20 mouse cellular contexts compared by ENCODE assay signal in the genomic region with DNA sequence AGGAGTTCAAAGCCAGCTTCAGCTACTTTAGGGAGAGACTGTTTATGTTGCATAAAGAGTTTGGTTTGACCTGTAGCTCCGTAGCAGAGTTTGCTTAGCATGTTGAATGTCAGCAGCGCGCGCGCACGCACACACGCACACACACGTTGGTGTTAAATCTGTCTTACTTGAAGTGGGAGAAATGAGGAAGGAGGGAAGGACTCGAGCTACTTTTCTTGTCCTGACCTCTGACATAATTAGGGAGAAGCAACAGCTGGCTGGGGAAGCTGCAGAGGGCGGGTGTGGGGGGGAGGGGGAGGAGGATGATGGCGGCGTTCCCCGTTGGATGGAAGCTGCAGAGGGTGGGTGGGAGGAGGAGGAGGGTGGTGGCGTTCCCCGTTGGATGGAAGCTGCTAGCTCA. TPM values are rescaled to one million over a fixed set of nuclear protein-coding genes. Genes with fewer than 3 reads are reported as not detected.
DNase-seq lines count a peak whose midpoint lies in the region; ATAC-seq and TF ChIP-seq lines count a peak whose summit lies in the region.
"Had no signal": no experiment of that assay in that cellular context is flagged by ENCODE, and none has a peak within 500 bp of the region (broad histone marks: within the 10 kb centered on the region; RNA-seq: fewer than 3 reads in every experiment).

No protein-coding gene starts in this region.

- WGBS in kidney, embryonic 15.5 days = 59% methylated on average over 15 of the region's 15 CpGs
- 36% methylated on average over 15 of the region's 15 CpGs for WGBS in stomach, embryonic 14.5 days
- WGBS in stomach, postnatal 0 days = 50% methylated on average over 15 of the region's 15 CpGs
- 37% methylated on average over 15 of the region's 15 CpGs for WGBS in macrophage (ENCODE audit: missing documents)
- WGBS in hindbrain, embryonic 14.5 days = 83% methylated on average over 15 of the region's 15 CpGs

- no peak overlapping the region for H3K4me2 ChIP-seq in kidney, embryonic 15.5 days
- no peak overlapping the region for H3K4me2 ChIP-seq in stomach, embryonic 14.5 days (replicated peaks; ENCODE audit: low read depth, low read length)
- no peak overlapping the region for H3K4me2 ChIP-seq in stomach, postnatal 0 days (replicated peaks; ENCODE audit: low read depth)
- no peak overlapping the region for H3K4me2 ChIP-seq in hindbrain, embryonic 14.5 days (replicated peaks)
- H3K4me2 ChIP-seq: embryonic facial prominence, embryonic 12.5 days; liver, embryonic 15.5 days; neural tube, embryonic 15.5 days had no signal

- no peak for DNase-seq in kidney, adult 8-10 months
- no peak for DNase-seq in stomach, postnatal 0 days (ENCODE audit: low spot score)
- DNase-seq in gastrocnemius, postnatal 10 days = no peak
- DNase-seq in hindbrain, embryonic 14.5 days (ENCODE audit: low spot score) = no peak
- DNase-seq: cerebellum, adult 11-12 months; layer of hippocampus, adult 9-11 months; right cerebral cortex, postnatal 4 days had no signal

- no peaks in the 10 kb centered on the region for H3K27me3 ChIP-seq in kidney, embryonic 15.5 days
- no peaks in the 10 kb centered on the region for H3K27me3 ChIP-seq in stomach, embryonic 14.5 days (ENCODE audit: control insufficient read depth, insufficient read depth, low read length)
- H3K27me3 ChIP-seq in stomach, postnatal 0 days (ENCODE audit: control insufficient read depth, insufficient read depth, low read length) = no peaks in the 10 kb centered on the region
- H3K27me3 ChIP-seq in hindbrain, embryonic 14.5 days (ENCODE audit: control insufficient read depth, insufficient read depth, low read length) = no peaks in the 10 kb centered on the region
- H3K27me3 ChIP-seq: embryonic facial prominence, embryonic 12.5 days; liver, embryonic 15.5 days; neural tube, embryonic 15.5 days had no signal

- no peak for ATAC-seq in kidney, embryonic 15.5 days (replicated peaks; ENCODE audit: low FRiP score)
- ATAC-seq in stomach, embryonic 14.5 days (ENCODE audit: insufficient number of reproducible peaks, insufficient read depth, low FRiP score, low read depth) = no peak
- no peak for ATAC-seq in stomach, postnatal 0 days (ENCODE audit: low FRiP score, low TSS enrichment)
- ATAC-seq in hindbrain, embryonic 14.5 days (ENCODE audit: low FRiP score) = no peak
- no peak for ATAC-seq in erythroblast, adult 5-6 weeks (replicated peaks; ENCODE audit: low FRiP score, poor library complexity, severe bottlenecking)

- peaks cover 98% of the 10 kb centered on the region for H3K36me3 ChIP-seq in kidney, embryonic 15.5 days
- peaks cover 57% of the 10 kb centered on the region for H3K36me3 ChIP-seq in stomach, embryonic 14.5 days (ENCODE audit: control insufficient read depth, insufficient read depth, low read length)
- H3K36me3 ChIP-seq in stomach, postnatal 0 days (ENCODE audit: control insufficient read depth, insufficient read depth, low read length) = peaks cover 45% of the 10 kb centered on the region
- peaks cover 65% of the 10 kb centered on the region for H3K36me3 ChIP-seq in macrophage (ENCODE audit: inconsistent target)
- peaks cover 97% of the 10 kb centered on the region for H3K36me3 ChIP-seq in hindbrain, embryonic 14.5 days (replicated peaks; ENCODE audit: control insufficient read depth, insufficient read depth)

- H3K9ac ChIP-seq in kidney, embryonic 15.5 days = no peak overlapping the region
- H3K9ac ChIP-seq in stomach, embryonic 14.5 days (replicated peaks; ENCODE audit: low read depth, low read length) = no peak overlapping the region
- no peak overlapping the region for H3K9ac ChIP-seq in stomach, postnatal 0 days (ENCODE audit: low read length)
- H3K9ac ChIP-seq in hindbrain, embryonic 14.5 days = no peak overlapping the region
- H3K9ac ChIP-seq: embryonic facial prominence, embryonic 12.5 days; liver, embryonic 15.5 days; neural tube, embryonic 15.5 days had no signal

- TF ChIP-seq CTCF in stomach, postnatal 0 days (IDR thresholded peaks at IDR 0.05; ENCODE audit: low read depth) = no peak

- peaks cover 32% of the 10 kb centered on the region for H3K79me2 ChIP-seq in macrophage (ENCODE audit: inconsistent target)

- no peak overlapping the region for H3K4me3 ChIP-seq in kidney, embryonic 15.5 days (replicated peaks)
- H3K4me3 ChIP-seq in stomach, embryonic 14.5 days (ENCODE audit: low read depth, low read length) = no peak overlapping the region
- no peak overlapping the region for H3K4me3 ChIP-seq in stomach, postnatal 0 days (ENCODE audit: low read depth, low read length)
- no peak overlapping the region for H3K4me3 ChIP-seq in macrophage (ENCODE audit: inconsistent target)
- H3K4me3 ChIP-seq in hindbrain, embryonic 14.5 days (replicated peaks; ENCODE audit: low read length) = no peak overlapping the region
- H3K4me3 ChIP-seq: embryonic facial prominence, embryonic 12.5 days; hindbrain, embryonic 10.5 days; liver, embryonic 15.5 days; neural tube, embryonic 15.5 days had no signal

- H3K9me3 ChIP-seq in kidney, embryonic 15.5 days (replicated peaks) = no peaks in the 10 kb centered on the region
- no peaks in the 10 kb centered on the region for H3K9me3 ChIP-seq in stomach, embryonic 14.5 days (ENCODE audit: control insufficient read depth, low read depth, low read length)
- H3K9me3 ChIP-seq in stomach, postnatal 0 days (ENCODE audit: control insufficient read depth, low read length) = no peaks in the 10 kb centered on the region
- H3K9me3 ChIP-seq in hindbrain, embryonic 14.5 days (ENCODE audit: control insufficient read depth, low read length) = no peaks in the 10 kb centered on the region
- H3K9me3 ChIP-seq: embryonic facial prominence, embryonic 12.5 days; hindbrain, embryonic 10.5 days; liver, embryonic 15.5 days; neural tube, embryonic 15.5 days had no signal

- 0 out of 2 replicates have a peak overlapping the region, but pooled peaks have one; percentile 2 for H3K27ac ChIP-seq in kidney, embryonic 15.5 days
- 0 out of 2 replicates have a peak overlapping the region, but pooled peaks have one; percentile 7 for H3K27ac ChIP-seq in stomach, embryonic 14.5 days (ENCODE audit: low read length)
- H3K27ac ChIP-seq in stomach, postnatal 0 days (replicated peaks) = no peak overlapping the region
- H3K27ac ChIP-seq in macrophage = peak overlapping the region; percentile 68
- H3K27ac ChIP-seq in hindbrain, embryonic 14.5 days = no peak overlapping the region
- H3K27ac ChIP-seq: embryonic facial prominence, embryonic 12.5 days; hindbrain, embryonic 10.5 days; neural tube, embryonic 15.5 days had no signal

- peaks cover 6% of the 10 kb centered on the region; the same call in 1 of the 2 replicates for H3K4me1 ChIP-seq in kidney, embryonic 15.5 days
- peaks cover 8% of the 10 kb centered on the region; the same call in 1 of the 2 replicates for H3K4me1 ChIP-seq in stomach, embryonic 14.5 days (ENCODE audit: control insufficient read depth, insufficient read depth, low read length)
- no peaks in the 10 kb centered on the region for H3K4me1 ChIP-seq in stomach, postnatal 0 days (replicated peaks; ENCODE audit: control insufficient read depth, insufficient read depth)
- no peaks in the 10 kb centered on the region for H3K4me1 ChIP-seq in hindbrain, embryonic 14.5 days (replicated peaks; ENCODE audit: control insufficient read depth, insufficient read depth, low read length)
- H3K4me1 ChIP-seq: embryonic facial prominence, embryonic 12.5 days; hindbrain, embryonic 10.5 days; neural tube, embryonic 15.5 days had no signal

- no peak for TF ChIP-seq EP300 in stomach, postnatal 0 days (optimal IDR thresholded peaks at IDR 0.05)

RNA-seq across cellular contexts. Expression of gene Usp48, which starts 16.7 kb away (rescaled TPM):
- 64.8 and 72.9 TPM in 2 replicates for polyA plus RNA-seq in kidney, embryonic 15.5 days (2015; fragmentation: Nextera tagmentation; extraction: Ambion mirVana)
- 83.9 and 86.8 TPM in 2 replicates for polyA plus RNA-seq in stomach, embryonic 14.5 days (2014; fragmentation: Nextera tagmentation; extraction: Ambion mirVana)
- polyA plus RNA-seq in stomach, postnatal 0 days (2015; fragmentation: Nextera tagmentation; extraction: Ambion mirVana) = 30.0 and 35.4 TPM in 2 replicates
- total RNA-seq in macrophage (2018; cell fraction: chromatin; rRNA removed) = 100 to 1,000 TPM; 148 to 674 (median 399) TPM
- 10 to 100 TPM; 20.5 to 67.1 (median 37.8) TPM for total RNA-seq in macrophage (2018; cell fraction: cytosol; rRNA removed)
- total RNA-seq in macrophage (2018; cell fraction: nucleus; rRNA removed) = 100 to 1,000 TPM in 23 of 26 experiments, 10 to 100 TPM in 3; 86.5 to 517 (median 198) TPM
- 41.3 to 73.5 TPM (median 61.8 TPM) in 3 replicates for polyA plus RNA-seq in macrophage (2018)
- total RNA-seq in gastrocnemius, postnatal 10 days (2021) = 10 to 100 TPM; 26.4 to 44.1 TPM
- polyA plus RNA-seq in hindbrain, embryonic 14.5 days (2014; fragmentation: Nextera tagmentation; extraction: Ambion mirVana) = 65.3 and 70.9 TPM in 2 replicates
- total RNA-seq in erythroblast, adult 5-6 weeks (2015; ENCODE audit: low replicate concordance) = 37.6 and 43.4 TPM in 2 replicates
- total RNA-seq in erythroblast, adult 5-6 weeks (2017; ENCODE audit: low replicate concordance) = 46.5 and 54.8 TPM in 2 replicates

RNA-seq across cellular contexts. Expression of gene Ldlrad2, which starts 35.9 kb away (rescaled TPM):
- not detected in 2 replicates for polyA plus RNA-seq in kidney, embryonic 15.5 days (2015; fragmentation: Nextera tagmentation; extraction: Ambion mirVana)
- polyA plus RNA-seq in stomach, embryonic 14.5 days (2014; fragmentation: Nextera tagmentation; extraction: Ambion mirVana) = not detected in 2 replicates
- not detected in 2 replicates for polyA plus RNA-seq in stomach, postnatal 0 days (2015; fragmentation: Nextera tagmentation; extraction: Ambion mirVana)
- not detected for total RNA-seq in macrophage (2018; cell fraction: chromatin; rRNA removed)
- not detected for total RNA-seq in macrophage (2018; cell fraction: cytosol; rRNA removed)
- total RNA-seq in macrophage (2018; cell fraction: nucleus; rRNA removed) = not detected
- polyA plus RNA-seq in macrophage (2018) = not detected in 3 replicates
- total RNA-seq in gastrocnemius, postnatal 10 days (2021) = not detected
- 0.57 TPM in 1 of 2 replicates, not detected in the other for polyA plus RNA-seq in hindbrain, embryonic 14.5 days (2014; fragmentation: Nextera tagmentation; extraction: Ambion mirVana)
- not detected in 2 replicates for total RNA-seq in erythroblast, adult 5-6 weeks (2015; ENCODE audit: low replicate concordance)
- not detected in 2 replicates for total RNA-seq in erythroblast, adult 5-6 weeks (2017; ENCODE audit: low replicate concordance)
- total RNA-seq: gastrocnemius, postnatal 4 days; left cerebral cortex, postnatal 10 days; megakaryocyte-erythroid progenitor cell, adult 5-6 weeks had no signal
- polyA plus RNA-seq: embryonic facial prominence, embryonic 12.5 days; heart, embryonic 14.5 days; inflammation-experienced regulatory T-cells, adult 6 months; liver, embryonic 15.5 days; neural tube, embryonic 15.5 days had no signal

RNA-seq across cellular contexts. Expression of gene Rap1gap, which starts 54.3 kb away (rescaled TPM):
- 12.5 and 14.4 TPM in 2 replicates for polyA plus RNA-seq in kidney, embryonic 15.5 days (2015; fragmentation: Nextera tagmentation; extraction: Ambion mirVana)
- 17.5 and 24.6 TPM in 2 replicates for polyA plus RNA-seq in stomach, embryonic 14.5 days (2014; fragmentation: Nextera tagmentation; extraction: Ambion mirVana)
- 70.1 and 73.0 TPM in 2 replicates for polyA plus RNA-seq in stomach, postnatal 0 days (2015; fragmentation: Nextera tagmentation; extraction: Ambion mirVana)
- total RNA-seq in macrophage (2018; cell fraction: chromatin; rRNA removed) = 10 to 100 TPM in 11 of 26 experiments, 1 to 10 TPM in 15; 3.1 to 21.0 (median 9.5) TPM
- 1 to 10 TPM in 25 of 26 experiments, under 1 TPM in 1; 0.81 to 3.8 (median 1.6) TPM for total RNA-seq in macrophage (2018; cell fraction: cytosol; rRNA removed)
- total RNA-seq in macrophage (2018; cell fraction: nucleus; rRNA removed) = 10 to 100 TPM in 11 of 26 experiments, 1 to 10 TPM in 15; 2.8 to 17.7 (median 9.5) TPM
- 0.75 to 3.4 TPM (median 1.3 TPM) in 3 replicates for polyA plus RNA-seq in macrophage (2018)
- total RNA-seq in gastrocnemius, postnatal 10 days (2021) = 1 to 10 TPM; 5.3 to 5.6 TPM
- 80.7 and 83.9 TPM in 2 replicates for polyA plus RNA-seq in hindbrain, embryonic 14.5 days (2014; fragmentation: Nextera tagmentation; extraction: Ambion mirVana)
- total RNA-seq in erythroblast, adult 5-6 weeks (2015; ENCODE audit: low replicate concordance) = not detected in 2 replicates
- total RNA-seq in erythroblast, adult 5-6 weeks (2017; ENCODE audit: low replicate concordance) = not detected in 2 replicates

Comparison
In these comparisons a context has a peak if more than half of its experiments do, and no peak if none do; other contexts are left out.
1. H3K27ac ChIP-seq: peak in kidney, embryonic 15.5 days (single experiment), stomach, embryonic 14.5 days (single experiment) and macrophage (single experiment); none in stomach, postnatal 0 days (single experiment) and hindbrain, embryonic 14.5 days (single experiment).